Mouse (Mus musculus): ENCODE results near the gene Trim31. TPM values are rescaled to one million over a fixed set of nuclear protein-coding genes. Genes with fewer than 3 reads are reported as not detected.

Gene Trim31
- total RNA-seq, 2 experiments from 2014 or later, result not detected

Other genes starting within 250 kb of the Trim31 start
- gene H2-M1, start 225.9 kb upstream of the Trim31 start, total RNA-seq (2021), result not detected
- not detected for gene H2-M10.5, start 125.2 kb upstream of the Trim31 start, total RNA-seq (2021)
- not detected for gene H2-M10.6, start 85.9 kb upstream of the Trim31 start, total RNA-seq (2021)
- 10 to 100 TPM; 30.1 to 30.3 TPM for gene Trim26, start 61.0 kb upstream of the Trim31 start, total RNA-seq (2021)
- gene Trim15, start 30.9 kb upstream of the Trim31 start, total RNA-seq (2021), result not detected
- under 1 TPM in 1 of 2 experiments, not detected in 1; 0.19 TPM for gene Trim10, start 28.5 kb upstream of the Trim31 start, total RNA-seq (2021)
- not detected for gene Trim40, start 8.0 kb upstream of the Trim31 start, total RNA-seq (2021)
- gene Rnf39, start 44.8 kb downstream of the Trim31 start, total RNA-seq (2021), result 1 to 10 TPM; 1.3 to 2.6 TPM
- gene Ppp1r11, start 53.6 kb downstream of the Trim31 start, total RNA-seq (2021), result 10 to 100 TPM; 89.7 to 90.6 TPM
- gene Znrd1, start 60.4 kb downstream of the Trim31 start, total RNA-seq (2021), result 10 to 100 TPM; 25.3 to 27.8 TPM
- 1 to 10 TPM; 2.8 to 3.5 TPM for gene Znrd1as, start 60.5 kb downstream of the Trim31 start, total RNA-seq (2021)
- under 1 TPM in 1 of 2 experiments, not detected in 1; 0.87 TPM for gene 2410137M14Rik, start 83.1 kb downstream of the Trim31 start, total RNA-seq (2021)
- 1 to 10 TPM; 3.6 to 3.9 TPM for gene H2-M5, start 91.4 kb downstream of the Trim31 start, total RNA-seq (2021)
- gene Zfp57, start 103.0 kb downstream of the Trim31 start, total RNA-seq (2021), result 10 to 100 TPM; 68.8 to 72.1 TPM
- gene Mog, start 125.3 kb downstream of the Trim31 start, total RNA-seq (2021), result 10 to 100 TPM in 1 of 2 experiments, 1 to 10 TPM in 1; 3.7 to 11.2 TPM
- 100 to 1,000 TPM; 579 to 604 TPM for gene Gabbr1, start 147.8 kb downstream of the Trim31 start, total RNA-seq (2021)
- gene Olfr90, start 190.4 kb downstream of the Trim31 start, total RNA-seq (2021), result not detected
- not detected for gene Olfr91, start 200.2 kb downstream of the Trim31 start, total RNA-seq (2021)
- gene Olfr92, start 222.0 kb downstream of the Trim31 start, total RNA-seq (2021), result not detected

Data from left cerebral cortex, postnatal 10 days (tissue).